Mouse (Mus musculus) adipocyte (in vitro differentiated cells): ENCODE data around the gene Nup188.

Experiments
- DNase-seq: peaks from one replicate; pipeline ENCODE4 v3.0.0-alpha.2; 2016; ENCODE audit warnings: low spot score

Gene Nup188

GRCm38 (mm10) chr2:30286192-30287026 is at the start of gene Nup188, which contains the start of gene Dolk:
Gene Nup188 (plus strand): TSS chr2:30286397.
Gene Dolk (minus strand): TSS chr2:30286334.
- DNase-seq: peak; percentile 91

GRCm38 (mm10) chr2:30236426-30237198 is 49.6 kb upstream of the Nup188 start:
- peak; percentile 73 for DNase-seq

- peak; percentile 97 for DNase-seq
Measured at GRCm38 (mm10) chr2:30237199-30237880, 48.9 kb upstream of the Nup188 start, which contains the start of gene Lrrc8a. Gene Lrrc8a (plus strand): TSS chr2:30237715.

GRCm38 (mm10) chr2:30237881-30238280 is 48.3 kb upstream of the Nup188 start:
- peak; percentile 52 for DNase-seq

GRCm38 (mm10) chr2:30238906-30239465 is 47.2 kb upstream of the Nup188 start:
- DNase-seq: no peak

- no peak for DNase-seq
Measured at GRCm38 (mm10) chr2:30239777-30240176, 46.4 kb upstream of the Nup188 start.

- DNase-seq: no peak
Measured at GRCm38 (mm10) chr2:30240267-30240666, 45.9 kb upstream of the Nup188 start, which contains the start of gene Gm28035. Gene Gm28035 (plus strand): TSS chr2:30240567.

GRCm38 (mm10) chr2:30242509-30242908 is 43.7 kb upstream of the Nup188 start:
- peak; percentile 93 for DNase-seq

- no peak for DNase-seq
Measured at GRCm38 (mm10) chr2:30243391-30243790, 42.8 kb upstream of the Nup188 start.

- DNase-seq: no peak
Measured at GRCm38 (mm10) chr2:30244595-30245178, 41.5 kb upstream of the Nup188 start.

GRCm38 (mm10) chr2:30247036-30247435 is 39.2 kb upstream of the Nup188 start:
- no peak for DNase-seq

- DNase-seq: no peak
Measured at GRCm38 (mm10) chr2:30247681-30248080, 38.5 kb upstream of the Nup188 start.

GRCm38 (mm10) chr2:30249182-30249581 is 37.0 kb upstream of the Nup188 start:
- no peak for DNase-seq

- no peak for DNase-seq
Measured at GRCm38 (mm10) chr2:30250166-30251128, 35.8 kb upstream of the Nup188 start.

- no peak for DNase-seq
Measured at GRCm38 (mm10) chr2:30251417-30252104, 34.6 kb upstream of the Nup188 start.

GRCm38 (mm10) chr2:30252521-30252920 is 33.7 kb upstream of the Nup188 start:
- DNase-seq: no peak

- DNase-seq: no peak
Measured at GRCm38 (mm10) chr2:30253809-30254208, 32.4 kb upstream of the Nup188 start.

GRCm38 (mm10) chr2:30255631-30256395 is 30.4 kb upstream of the Nup188 start:
- no peak for DNase-seq
